Mouse (Mus musculus) CD4-positive, CD25-positive, alpha-beta regulatory T cell, adult 2 months (primary cell): ENCODE measurements at regions not wholly inside any gene's neighbourhood (a gene's known extent, or its start where the extent isn't known, plus 50 kb on each side); places are given as distances from the start of the nearest gene placed in this dataset.

Experiments used
- DNase-seq: peaks from one replicate; pipeline ENCODE4 v3.0.0-alpha.2; 2012; ENCODE audit warnings: low read depth, low spot score

DNA sequence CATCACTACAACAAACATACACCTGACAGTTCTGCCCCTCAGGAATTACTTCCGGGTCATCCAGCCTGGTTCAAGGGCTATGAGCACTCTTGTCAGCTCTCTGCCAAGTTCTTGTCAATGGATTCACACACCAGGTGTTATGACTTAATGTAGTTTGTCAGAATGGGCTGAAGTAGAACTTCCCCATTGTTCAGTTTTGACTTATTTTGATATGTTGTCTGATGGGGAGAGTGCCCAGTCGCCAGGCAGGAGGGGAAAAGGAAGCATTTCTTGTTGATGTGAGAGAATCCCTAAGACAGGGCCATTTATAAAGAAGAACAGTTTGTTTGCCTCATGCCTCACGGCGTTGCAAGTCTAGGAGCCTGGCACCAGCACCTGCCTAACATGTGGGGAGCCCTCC lies 52.0 kb upstream of the Cpeb4 start:
- no peak for DNase-seq

DNA sequence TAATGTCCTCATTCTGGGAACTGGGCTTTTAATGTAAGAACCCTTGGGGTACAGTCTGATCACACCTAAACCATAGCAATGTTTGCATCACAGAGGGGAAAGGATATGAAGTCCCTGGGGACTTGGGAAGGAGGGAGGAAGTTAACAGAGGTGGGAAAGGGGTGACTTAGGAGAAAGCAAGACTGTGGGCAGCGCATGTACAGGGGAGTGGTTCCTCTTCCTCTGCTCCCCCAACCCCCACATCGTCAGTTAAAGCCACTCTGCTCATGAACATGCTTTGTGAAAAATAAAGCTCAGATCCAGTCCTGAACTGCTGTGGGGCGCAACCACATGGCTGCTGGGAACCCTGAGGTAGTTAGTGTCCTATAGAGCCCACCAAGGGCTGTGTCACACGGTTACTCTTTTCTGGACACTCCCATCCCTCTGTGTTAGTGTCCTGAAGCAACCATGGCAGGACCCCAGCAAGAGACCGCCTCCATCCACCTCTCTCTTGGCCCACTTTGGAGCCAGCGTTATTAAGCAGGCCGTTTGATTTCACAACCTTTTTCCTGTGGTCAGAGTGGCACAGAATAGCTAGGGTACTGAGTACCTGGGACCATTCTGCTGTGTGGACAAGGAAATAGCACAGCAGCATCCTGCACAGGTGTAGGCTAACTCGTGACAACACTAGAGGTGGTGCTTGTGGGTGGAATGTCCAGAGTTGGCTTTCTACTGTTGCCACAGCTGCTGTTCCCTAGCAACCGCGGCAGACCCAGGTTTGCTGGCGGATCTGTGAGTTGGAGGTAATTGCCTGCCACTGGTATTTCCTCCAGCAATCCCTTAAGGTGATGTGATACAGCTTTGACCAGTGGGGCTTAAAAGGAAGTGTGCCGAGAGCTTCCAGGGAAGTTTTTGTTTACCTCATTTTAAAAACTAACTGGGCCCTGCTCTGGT lies 50.3 kb upstream of the Cpeb4 start:
- DNase-seq, result no peak
